ENCODE assay signal across 1 mouse cellular context in genomic region chr10:43658226-43658593, GRCm38 (mm10).
TF ChIP-seq lines count a peak whose summit lies in the region.

No protein-coding gene starts in this region.

TF ChIP-seq in MEL, 35 proteins besides CTCF, POLR2A, EP300 and RAD21 (continued from another document):
- TF ChIP-seq MEF2A (IDR thresholded peaks at IDR 0.05; ENCODE audit: extremely low read depth, insufficient replicate concordance, low read depth, low read length, poor library complexity, severe bottlenecking) (0 out of 2 replicates have a peak, but pooled peaks have one; percentile 42), ZNF384 (IDR thresholded peaks at IDR 0.05; ENCODE audit: low read depth, low read length) (no peak), POLR2AphosphoS5 (IDR thresholded peaks at IDR 0.05; ENCODE audit: borderline replicate concordance, low read depth, low read length) (no peak), ZC3H11A (IDR thresholded peaks at IDR 0.05; ENCODE audit: low read depth, low read length) (no peak), JUND (IDR thresholded peaks at IDR 0.05; ENCODE audit: low read depth, low read length) (no peak)
